Mouse (Mus musculus) liver, embryonic 16.5 days (tissue): ENCODE measurements around the gene Tubb4b. TPM values are rescaled to one million over a fixed set of nuclear protein-coding genes. Genes with fewer than 3 reads are reported as not detected.

Source experiments
- ATAC-seq: fragments of 200-750 bp; cut with Nextera tagmentation; 2 replicates; pipeline ENCODE4 v1.8.0; 2017; ENCODE audit warnings: low read depth, mild to moderate bottlenecking, moderate number of reproducible peaks, moderate library complexity
- H3K27ac ChIP-seq: fragments of 300-500 bp; sonication (generic); 2 replicates; pipeline ENCODE4 v1.5.1; 2014; ENCODE audit warnings: mild to moderate bottlenecking, low read length
- H3K27me3 ChIP-seq: fragments of 300-500 bp; sonication (generic); 2 replicates; pipeline ENCODE4 v1.6.1; 2014; ENCODE audit warnings: low read depth, low read length, mixed read lengths; ENCODE audit not compliant: control insufficient read depth, insufficient read depth
- H3K36me3 ChIP-seq: fragments of 300-500 bp; sonication (generic); 2 replicates; pipeline ENCODE4 v1.6.1; 2014; ENCODE audit warnings: mild to moderate bottlenecking; ENCODE audit not compliant: control insufficient read depth, insufficient read depth
- H3K4me1 ChIP-seq: fragments of 300-500 bp; sonication (generic); 2 replicates; pipeline ENCODE4 v1.6.1; 2014; ENCODE audit warnings: low read depth, low read length, mixed read lengths; ENCODE audit not compliant: control insufficient read depth
- H3K4me2 ChIP-seq: fragments of 300-500 bp; sonication (generic); 2 replicates; pipeline ENCODE4 v1.6.1; 2014; ENCODE audit warnings: low read depth, low read length, mixed read lengths
- H3K4me3 ChIP-seq: fragments of 300-500 bp; sonication (generic); 2 replicates; pipeline ENCODE4 v1.5.1; 2014; ENCODE audit warnings: low read depth, mild to moderate bottlenecking, low read length
- H3K9ac ChIP-seq: fragments of 300-500 bp; sonication (generic); 2 replicates; pipeline ENCODE4 v1.6.1; 2014; ENCODE audit warnings: low read depth, low read length
- H3K9me3 ChIP-seq: fragments of 300-500 bp; sonication (generic); replicated peaks from 2 replicates; pipeline ENCODE4 v1.6.1; 2016; ENCODE audit warnings: low read length; ENCODE audit not compliant: control insufficient read depth
- WGBS: fragments of 180-500 bp; shearing (Covaris S2); extraction: QIAGEN DNeasy Blood & Tissue Kit; methylation state at CpG from one replicate; pipeline ENCODE4 v1.1.7; 2014; ENCODE audit not compliant: insufficient replicate concordance; 5-methylcytosine and 5-hydroxymethylcytosine counted together
- polyA plus RNA-seq: library from polyadenylated mRNA; unstranded; fragments of >200 nt; fragmentation: Nextera tagmentation; extraction: Ambion mirVana; gene quantifications from 2 replicates; pipeline ENCODE4 v1.2.1, GENCODE M21; 2015

Gene Tubb4b
- polyA plus RNA-seq, 1 experiment from 2014 or later = 590 TPM

DNA sequence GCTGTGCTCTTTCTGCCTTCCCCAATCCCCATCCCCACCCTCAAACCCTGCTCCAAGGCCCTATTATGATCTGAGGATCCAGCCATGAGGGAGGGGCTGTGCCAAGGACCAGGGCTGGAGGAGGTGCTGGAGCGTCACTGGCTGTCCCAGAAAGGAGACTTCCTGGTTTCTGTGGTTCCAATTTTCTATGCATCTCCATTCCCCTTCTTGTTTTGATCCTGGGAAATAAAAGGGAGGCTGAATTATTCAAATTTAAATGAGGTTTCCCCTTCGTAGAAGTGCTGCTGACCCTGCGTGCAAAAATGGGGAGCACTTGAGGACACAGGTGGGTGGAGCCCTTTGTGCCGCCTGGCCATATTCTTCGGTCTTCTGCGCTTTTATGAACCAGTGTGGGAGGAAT lies 41.8 kb downstream of the Tubb4b start:
- Histone ChIP-seq H3K36me3 (no peaks in the 10 kb centered on the region), H3K4me1 (peaks cover 28% of the 10 kb centered on the region), H3K4me3 (peak overlapping the region; percentile 29), H3K27ac (no peak overlapping the region), H3K9me3 (no peaks in the 10 kb centered on the region), H3K4me2 (peak overlapping the region; percentile 97; the same call in 1 of the 2 replicates), H3K27me3 (peaks cover 68% of the 10 kb centered on the region), H3K9ac (no peak overlapping the region)
- ATAC-seq = no peak
- WGBS = 23% methylated on average over 6 of the region's 6 CpGs

DNA sequence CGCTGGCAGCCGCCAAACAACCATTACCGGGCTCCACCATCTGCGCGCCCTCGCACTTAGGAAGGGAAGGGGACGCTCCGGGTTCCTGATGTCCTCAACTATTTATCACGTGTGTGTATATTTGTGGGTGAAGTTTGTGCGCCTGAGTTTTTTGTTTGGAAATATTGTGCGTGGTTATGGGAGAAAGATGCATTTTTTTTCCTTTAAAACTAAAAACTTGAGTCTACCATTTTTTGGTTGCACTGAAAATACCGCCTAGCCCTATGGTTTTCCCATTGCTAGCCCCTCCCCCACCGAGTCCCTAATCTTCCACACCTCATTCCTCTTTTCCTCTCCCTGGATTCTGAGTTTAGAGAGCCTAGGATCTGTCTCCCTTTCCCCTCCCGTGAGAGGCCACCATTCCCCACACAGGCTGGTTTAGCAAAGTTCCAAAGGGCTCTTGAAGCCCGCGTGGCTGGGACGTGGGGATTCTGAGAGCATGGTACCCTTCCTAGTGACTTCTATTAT lies 42.6 kb downstream of the Tubb4b start:
- H3K36me3 ChIP-seq = no peaks in the 10 kb centered on the region
- H3K4me2 ChIP-seq = peak overlapping the region; percentile 97
- peak overlapping the region; percentile 66; the same call in 1 of the 2 replicates for H3K27ac ChIP-seq
- peaks cover 67% of the 10 kb centered on the region for H3K27me3 ChIP-seq
- 2% methylated on average over 17 of the region's 17 CpGs for WGBS
- H3K4me1 ChIP-seq = peaks cover 28% of the 10 kb centered on the region
- H3K9me3 ChIP-seq = no peaks in the 10 kb centered on the region
- peak overlapping the region; percentile 62 for H3K9ac ChIP-seq
- ATAC-seq = no peak
- H3K4me3 ChIP-seq = peak overlapping the region; percentile 70

DNA sequence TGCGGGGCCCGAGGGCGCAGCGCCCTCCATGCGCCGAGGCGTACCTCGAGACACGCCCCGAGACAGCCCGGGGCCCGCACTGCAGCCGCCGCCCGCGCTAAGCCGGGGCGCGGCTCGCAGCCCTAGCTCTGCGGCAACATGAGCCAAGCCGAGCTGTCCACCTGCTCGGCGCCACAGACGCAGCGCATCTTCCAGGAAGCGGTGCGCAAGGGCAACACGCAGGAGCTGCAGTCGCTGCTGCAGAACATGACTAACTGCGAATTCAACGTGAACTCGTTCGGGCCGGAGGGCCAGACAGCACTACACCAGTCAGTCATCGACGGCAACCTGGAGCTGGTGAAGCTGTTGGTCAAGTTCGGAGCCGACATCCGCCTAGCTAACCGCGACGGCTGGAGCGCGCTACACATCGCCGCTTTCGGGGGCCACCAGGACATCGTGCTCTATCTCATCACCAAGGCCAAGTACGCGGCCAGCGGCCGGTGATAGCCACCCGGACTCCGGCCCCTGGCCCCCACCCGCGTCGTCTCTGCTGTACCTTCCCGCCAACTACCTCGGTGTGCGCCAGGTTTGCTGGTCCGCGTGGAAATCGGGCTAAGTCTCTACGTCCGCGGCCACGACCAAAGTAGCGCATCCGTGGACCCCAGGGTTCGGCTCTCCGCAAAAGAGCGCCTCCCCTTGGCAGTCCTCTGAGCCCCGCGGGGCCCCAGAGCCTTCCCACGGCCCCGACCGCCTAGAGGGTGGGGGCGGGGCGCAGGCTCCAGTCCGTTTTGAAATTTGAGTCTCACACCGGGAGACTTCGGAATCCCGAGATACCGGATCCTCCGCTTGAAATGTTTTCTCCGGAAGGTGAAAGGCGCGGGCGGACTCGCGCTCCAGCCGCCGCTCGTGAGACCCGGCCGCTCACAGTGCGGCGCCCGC lies 43.3 kb downstream of the Tubb4b start:
- peak overlapping the region; percentile 66 for H3K27ac ChIP-seq
- peak overlapping the region; percentile 62 for H3K9ac ChIP-seq
- H3K4me3 ChIP-seq = peak overlapping the region; percentile 70
- H3K27me3 ChIP-seq = peaks cover 60% of the 10 kb centered on the region
- H3K4me1 ChIP-seq = peaks cover 28% of the 10 kb centered on the region
- ATAC-seq = peak; percentile 76
- peak overlapping the region; percentile 97 for H3K4me2 ChIP-seq
- no peaks in the 10 kb centered on the region for H3K36me3 ChIP-seq
- H3K9me3 ChIP-seq = no peaks in the 10 kb centered on the region
- under 1% methylated on average over 100 of the region's 100 CpGs for WGBS

DNA sequence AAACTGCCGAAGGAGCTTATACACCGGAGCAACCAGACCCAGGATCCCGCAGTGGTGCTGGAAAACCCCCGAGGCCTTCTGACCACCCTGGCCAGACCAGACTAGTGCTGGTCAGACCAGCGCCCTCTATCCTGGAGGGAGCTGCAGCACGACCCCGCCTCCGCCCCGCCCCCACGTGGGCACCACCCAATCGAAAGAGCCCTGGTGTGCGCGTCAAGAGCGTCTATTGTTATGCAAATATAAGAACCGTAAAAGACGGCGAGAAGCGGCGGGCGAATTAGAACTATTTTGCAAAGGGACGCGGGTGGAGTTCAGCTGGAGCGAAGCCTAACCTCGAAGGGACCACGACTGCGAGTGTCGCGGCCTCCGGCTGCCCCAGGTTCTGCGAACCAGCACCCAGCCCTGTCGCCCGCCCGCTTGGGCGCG lies 44.0 kb downstream of the Tubb4b start, which contains the start of gene Nrarp:
Nrarp (plus strand) TSS at position 281 of the 426 bp plus-strand sequence.
- Histone ChIP-seq H3K4me2 (peak within 1 kb of the TSS; percentile 97), H3K36me3 (no peaks in the 10 kb centered on the region), H3K4me1 (peaks cover 27% of the 10 kb centered on the region), H3K9me3 (no peaks in the 10 kb centered on the region), H3K27me3 (peaks cover 53% of the 10 kb centered on the region), H3K9ac (peak within 1 kb of the TSS; percentile 62), H3K27ac (peak within 1 kb of the TSS; percentile 66), H3K4me3 (peak within 1 kb of the TSS; percentile 70)
- WGBS = under 1% methylated on average over 35 of the region's 35 CpGs
- peak; percentile 83 for ATAC-seq

DNA sequence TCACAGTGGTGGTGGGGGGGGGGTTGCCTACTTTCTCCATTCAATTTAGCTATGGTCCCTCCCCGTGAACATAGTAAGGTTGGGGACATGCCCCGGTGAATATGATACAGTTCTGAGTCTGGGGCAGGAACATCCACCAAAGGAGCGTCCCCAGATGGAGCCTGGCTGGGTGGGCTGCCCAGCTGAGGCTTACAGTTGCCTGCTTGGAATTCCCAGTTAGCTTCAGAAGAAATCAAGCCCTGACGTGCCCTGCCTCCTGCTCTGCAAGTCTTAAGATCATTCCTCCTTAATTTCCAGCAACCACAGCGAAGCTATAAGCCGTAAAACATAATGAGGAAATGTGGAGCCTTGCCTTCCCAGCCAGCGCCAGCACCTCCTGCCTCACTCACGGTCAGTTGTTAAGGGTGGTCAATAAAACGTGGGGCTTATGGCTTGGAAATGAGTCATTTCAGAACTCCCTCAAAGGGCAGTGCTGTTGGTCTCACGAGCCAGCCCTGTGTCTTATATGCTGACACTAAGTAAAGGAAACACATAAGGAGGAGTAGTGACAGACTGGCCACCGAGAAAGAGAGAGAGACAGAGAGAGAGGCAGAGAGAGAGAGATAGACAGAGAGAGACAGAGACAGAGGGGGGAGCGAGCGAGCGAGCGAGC lies 44.8 kb downstream of the Tubb4b start:
- Histone ChIP-seq H3K4me2 (peak overlapping the region; percentile 97; the same call in 1 of the 2 replicates), H3K36me3 (no peaks in the 10 kb centered on the region), H3K27ac (no peak overlapping the region), H3K27me3 (peaks cover 45% of the 10 kb centered on the region), H3K9me3 (no peaks in the 10 kb centered on the region), H3K4me3 (no peak overlapping the region), H3K4me1 (peaks cover 33% of the 10 kb centered on the region), H3K9ac (no peak overlapping the region; the same call in 1 of the 2 replicates)
- no peak for ATAC-seq
- 60% methylated on average over 15 of the region's 15 CpGs for WGBS

DNA sequence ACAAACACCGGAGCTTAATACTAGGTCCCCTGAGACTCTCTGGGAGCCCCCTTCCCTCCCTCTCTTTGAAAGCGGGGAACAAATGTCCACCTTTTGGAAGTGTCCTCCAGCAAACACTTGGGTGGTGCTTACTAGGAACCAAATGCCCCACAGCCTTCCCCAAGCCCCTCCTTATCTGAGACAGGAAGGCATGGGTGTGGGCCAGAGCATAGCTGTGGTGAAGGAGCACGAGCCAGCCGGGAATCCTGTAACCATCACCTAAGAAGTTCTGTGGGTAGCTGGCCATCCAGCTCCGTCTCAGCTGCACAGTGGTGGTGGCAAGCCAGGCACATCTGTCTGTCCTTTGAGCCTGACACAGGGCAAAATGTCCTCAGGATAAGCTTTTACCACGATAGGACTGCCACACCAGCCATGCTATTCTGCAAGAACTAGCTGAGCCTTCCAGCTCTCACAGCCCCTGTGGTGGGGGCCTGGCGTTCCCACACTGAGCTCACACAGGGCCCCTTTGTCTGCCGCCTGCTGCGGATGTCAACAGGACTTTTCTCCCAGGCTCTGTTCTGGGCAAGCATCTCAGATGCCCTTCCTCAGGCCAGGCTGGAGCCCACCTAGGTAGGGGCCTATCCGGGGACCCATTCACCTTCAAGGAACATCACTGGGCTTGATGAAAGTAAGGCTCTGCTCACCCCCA lies 46.1 kb downstream of the Tubb4b start:
- no peak overlapping the region for H3K27ac ChIP-seq
- ATAC-seq = no peak
- H3K27me3 ChIP-seq = peaks cover 32% of the 10 kb centered on the region
- H3K9me3 ChIP-seq = no peaks in the 10 kb centered on the region
- peaks cover 42% of the 10 kb centered on the region for H3K4me1 ChIP-seq
- no peak overlapping the region for H3K4me3 ChIP-seq
- no peak overlapping the region for H3K9ac ChIP-seq
- H3K36me3 ChIP-seq = no peaks in the 10 kb centered on the region
- no peak overlapping the region for H3K4me2 ChIP-seq
- WGBS = 38% methylated on average over 10 of the region's 10 CpGs

DNA sequence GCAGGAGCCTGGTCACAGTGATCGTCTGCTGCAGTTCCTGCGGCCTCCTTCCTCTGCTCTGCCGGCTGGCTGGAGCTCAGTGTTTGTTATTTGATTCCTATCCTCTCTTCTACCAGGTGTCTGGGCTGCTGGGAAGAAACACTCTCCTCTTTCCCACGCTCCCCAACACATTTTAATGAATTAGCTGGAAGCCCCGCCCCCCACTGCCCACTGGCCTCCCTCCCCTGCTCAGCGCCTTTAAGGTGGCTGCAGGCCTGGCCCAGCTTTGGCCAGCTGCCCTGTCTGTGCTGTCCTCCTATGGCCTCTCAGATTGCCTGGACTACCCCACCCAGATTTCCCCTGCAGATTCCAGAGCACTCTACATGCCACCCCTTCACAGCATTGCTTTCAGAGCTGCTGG lies 46.8 kb downstream of the Tubb4b start:
- H3K4me3 ChIP-seq = no peak overlapping the region
- H3K36me3 ChIP-seq = no peaks in the 10 kb centered on the region
- no peaks in the 10 kb centered on the region for H3K9me3 ChIP-seq
- H3K27me3 ChIP-seq = peaks cover 31% of the 10 kb centered on the region
- peaks cover 49% of the 10 kb centered on the region for H3K4me1 ChIP-seq
- 54% methylated on average over 6 of the region's 6 CpGs for WGBS
- no peak overlapping the region for H3K9ac ChIP-seq
- no peak overlapping the region for H3K27ac ChIP-seq
- ATAC-seq = no peak
- no peak overlapping the region for H3K4me2 ChIP-seq

DNA sequence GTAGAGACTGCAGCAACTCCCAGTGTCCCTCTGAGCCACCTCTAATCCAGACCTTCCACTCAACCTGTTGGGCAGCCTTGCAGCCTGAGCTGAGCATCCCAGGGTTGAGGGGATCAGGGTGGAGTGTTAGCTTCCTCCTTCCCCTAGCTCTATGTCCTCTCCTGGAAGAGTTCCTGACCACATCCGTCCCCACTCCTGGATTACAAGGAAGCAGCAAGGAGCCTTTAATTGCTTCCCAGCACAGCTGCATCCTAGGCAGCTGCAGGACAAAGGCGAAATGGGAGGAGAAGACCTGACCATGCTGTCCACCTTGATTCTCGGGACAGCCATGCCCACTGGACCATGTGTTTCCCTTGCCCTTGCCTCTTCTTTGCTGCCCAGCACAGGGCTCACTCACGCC lies 47.4 kb downstream of the Tubb4b start:
- no peak overlapping the region for H3K4me3 ChIP-seq
- no peak overlapping the region for H3K4me2 ChIP-seq
- peaks cover 26% of the 10 kb centered on the region for H3K27me3 ChIP-seq
- no peak overlapping the region for H3K9ac ChIP-seq
- H3K4me1 ChIP-seq = peaks cover 49% of the 10 kb centered on the region
- ATAC-seq = no peak
- no peaks in the 10 kb centered on the region for H3K36me3 ChIP-seq
- H3K27ac ChIP-seq = no peak overlapping the region
- H3K9me3 ChIP-seq = no peaks in the 10 kb centered on the region
- WGBS = 53% methylated on average over 4 of the region's 4 CpGs
